ENCODE assay signal across 8 mouse cellular contexts in genomic region chr8:95138341-95139050, GRCm38 (mm10). TPM values are rescaled to one million over a fixed set of nuclear protein-coding genes. Genes with fewer than 3 reads are reported as not detected.
A peak's percentile ranks its signal among the peaks of the same experiment; 100 is the strongest.
DNase-seq lines count a peak whose midpoint lies in the region; ATAC-seq lines count a peak whose summit lies in the region.

No protein-coding gene starts in this region.

- peak overlapping the region; percentile 53 for H3K4me3 ChIP-seq in embryonic facial prominence, embryonic 10.5 days
- peak overlapping the region; percentile 23; the same call in 1 of the 2 replicates for H3K4me3 ChIP-seq in hindbrain, embryonic 16.5 days (ENCODE audit: low read length)

- peak overlapping the region; percentile 57 for H3K27ac ChIP-seq in embryonic facial prominence, embryonic 10.5 days (replicated peaks)
- no peak overlapping the region for H3K27ac ChIP-seq in hindbrain, embryonic 16.5 days (ENCODE audit: low read depth, low read length)

- no peaks in the 10 kb centered on the region for H3K9me3 ChIP-seq in embryonic facial prominence, embryonic 10.5 days
- H3K9me3 ChIP-seq in hindbrain, embryonic 16.5 days (ENCODE audit: control insufficient read depth, low read length): no peaks in the 10 kb centered on the region

- peak; percentile 51 for DNase-seq in kidney, adult 11 months
- no peak for DNase-seq in kidney, adult 9 months
- DNase-seq in embryonic facial prominence, embryonic 10.5 days (ENCODE audit: low spot score): no peak
- DNase-seq in lung, postnatal 10 days: peak; percentile 61
- DNase-seq in c-Kit-positive CD71-positive TER-119-positive erythroid progenitor cells, embryonic 14.5 days (ENCODE audit: low spot score): no peak
- DNase-seq in thymus, postnatal 10 days (ENCODE audit: low spot score in 2 of 2): no peak
- DNase-seq in spleen, adult 18-20 months: no peak

- peaks cover 78% of the 10 kb centered on the region for H3K27me3 ChIP-seq in embryonic facial prominence, embryonic 10.5 days (replicated peaks; ENCODE audit: low read depth, poor library complexity, severe bottlenecking)
- H3K27me3 ChIP-seq in hindbrain, embryonic 16.5 days (replicated peaks; ENCODE audit: control insufficient read depth, insufficient read depth, low read length): no peaks in the 10 kb centered on the region

- H3K4me1 ChIP-seq in embryonic facial prominence, embryonic 10.5 days: peaks cover 64% of the 10 kb centered on the region
- peaks cover 41% of the 10 kb centered on the region for H3K4me1 ChIP-seq in hindbrain, embryonic 16.5 days (ENCODE audit: control insufficient read depth, insufficient read depth, low read depth, low read length)

- H3K4me2 ChIP-seq in hindbrain, embryonic 16.5 days (ENCODE audit: low read length): peak overlapping the region; percentile 53

- H3K9ac ChIP-seq in hindbrain, embryonic 16.5 days (ENCODE audit: low read depth, low read length): no peak overlapping the region

- ATAC-seq in hindbrain, embryonic 16.5 days: peak; percentile 6

- 26% methylated on average over 6 of the region's 6 CpGs for WGBS in embryonic facial prominence, embryonic 10.5 days
- WGBS in hindbrain, embryonic 16.5 days: 24% methylated on average over 6 of the region's 6 CpGs

- no peaks in the 10 kb centered on the region for H3K36me3 ChIP-seq in embryonic facial prominence, embryonic 10.5 days (replicated peaks)
- peaks cover 4% of the 10 kb centered on the region for H3K36me3 ChIP-seq in hindbrain, embryonic 16.5 days (ENCODE audit: control insufficient read depth, insufficient read depth, low read length)

RNA-seq across cellular contexts. Expression of gene Katnb1, which starts 57.5 kb away (rescaled TPM):
- polyA plus RNA-seq in embryonic facial prominence, embryonic 10.5 days (2016; fragmentation: Nextera tagmentation; extraction: Ambion mirVana): 30.5 and 33.3 TPM in 2 replicates
- 47.0 and 48.4 TPM in 2 replicates for polyA plus RNA-seq in hindbrain, embryonic 16.5 days (2015; fragmentation: Nextera tagmentation; extraction: Ambion mirVana)

Comparison
In these comparisons a context has a peak if more than half of its experiments do, and no peak if none do; other contexts are left out.
1. DNase-seq: peak in kidney, adult 11 months (single experiment) and lung, postnatal 10 days (single experiment); none in kidney, adult 9 months (single experiment), embryonic facial prominence, embryonic 10.5 days (single experiment), c-Kit-positive CD71-positive TER-119-positive erythroid progenitor cells, embryonic 14.5 days (single experiment), thymus, postnatal 10 days (0 of 2) and spleen, adult 18-20 months (0 of 2).